Mouse (Mus musculus) T-helper 17 cell (primary cell): ENCODE measurements around the gene Apon.
"Not testable (repeated sequence)": the region's sequence is repeated elsewhere in the genome, so short reads cannot be mapped to it uniquely, and the experiment has no call there.

ENCODE experiments used
- in situ Hi-C, 2 experiments: fragments of 300-600 bp; cut with MboI, MseI; formaldehyde crosslinking; loops; 1 replicate in 1 of 2; 2 replicates in 1 of 2; pipeline ENCODE4 v1.15.1; 2025; ENCODE audit warnings: high pct_unique_total_duplicates in 2 of 2

Apon gene

DNA sequence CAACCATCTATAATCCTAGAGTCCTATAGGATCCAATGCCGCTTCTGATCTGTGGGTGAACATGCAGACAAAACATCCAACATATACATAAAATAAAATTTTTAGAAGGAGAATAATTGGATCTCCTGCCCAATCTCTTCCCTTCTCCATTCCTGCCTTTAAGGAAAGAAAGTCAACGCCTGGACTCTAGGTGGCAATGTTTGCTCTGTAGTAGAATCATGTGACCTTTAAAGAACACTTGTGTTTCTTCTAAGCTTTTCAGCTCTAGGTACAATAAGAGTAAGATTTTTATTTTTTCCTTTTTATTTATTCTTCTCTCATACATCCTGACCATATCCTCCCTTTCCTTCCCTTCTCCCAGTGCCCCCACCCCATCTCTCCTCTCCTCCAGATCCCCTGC, 18.0 kb downstream of the Apon start:
- in situ Hi-C loops, result no loop called here

DNA sequence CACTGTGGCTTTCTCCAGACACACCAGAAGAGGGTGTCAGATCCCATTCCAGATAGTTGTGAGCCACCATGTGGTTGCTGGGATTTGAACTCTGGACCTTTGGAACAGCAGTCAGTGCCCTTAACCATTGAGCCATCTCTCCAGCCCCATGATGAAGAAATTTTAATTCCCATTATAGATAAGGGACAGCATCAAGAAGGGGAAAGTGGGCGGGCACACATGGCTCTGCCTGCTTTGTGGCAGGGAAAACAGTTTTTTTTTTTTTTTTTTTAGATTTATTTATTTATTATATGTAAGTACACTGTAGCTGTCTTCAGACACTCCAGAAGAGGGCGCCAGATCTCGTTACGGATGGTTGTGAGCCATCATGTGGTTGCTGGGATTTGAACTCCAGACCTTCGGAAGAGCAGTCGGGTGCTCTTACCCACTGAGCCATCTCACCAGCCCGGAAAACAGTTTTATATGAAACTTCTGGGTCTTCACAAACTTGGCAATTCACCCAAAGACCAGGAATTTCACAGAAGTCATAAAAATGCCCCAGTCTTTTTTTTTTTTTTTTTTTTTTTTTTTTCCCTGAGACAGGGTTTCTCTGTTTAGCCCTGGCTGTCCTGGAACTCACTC, 19.0 kb downstream of the Apon start:
- in situ Hi-C loops, result not testable (repeated sequence)

DNA sequence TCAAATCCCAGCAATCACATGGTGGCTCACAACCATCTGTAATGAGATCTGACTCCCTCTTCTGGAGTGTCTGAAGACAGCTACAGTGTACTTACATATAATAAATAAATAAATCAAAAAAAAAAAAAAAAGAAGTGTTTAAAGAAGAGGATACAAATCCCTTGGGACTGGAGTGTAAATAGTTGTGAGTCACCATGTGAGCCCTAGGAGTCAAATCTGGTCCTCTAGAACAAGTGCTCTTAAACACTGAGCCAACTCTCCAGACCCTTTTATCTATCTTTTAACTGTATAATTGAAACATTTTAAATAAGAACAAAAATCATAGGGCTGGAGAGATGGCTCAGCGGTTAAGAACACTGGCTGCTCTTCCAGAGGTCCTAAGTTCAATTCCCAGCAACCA, 21.5 kb downstream of the Apon start:
- in situ Hi-C loops, result not testable (repeated sequence)

DNA sequence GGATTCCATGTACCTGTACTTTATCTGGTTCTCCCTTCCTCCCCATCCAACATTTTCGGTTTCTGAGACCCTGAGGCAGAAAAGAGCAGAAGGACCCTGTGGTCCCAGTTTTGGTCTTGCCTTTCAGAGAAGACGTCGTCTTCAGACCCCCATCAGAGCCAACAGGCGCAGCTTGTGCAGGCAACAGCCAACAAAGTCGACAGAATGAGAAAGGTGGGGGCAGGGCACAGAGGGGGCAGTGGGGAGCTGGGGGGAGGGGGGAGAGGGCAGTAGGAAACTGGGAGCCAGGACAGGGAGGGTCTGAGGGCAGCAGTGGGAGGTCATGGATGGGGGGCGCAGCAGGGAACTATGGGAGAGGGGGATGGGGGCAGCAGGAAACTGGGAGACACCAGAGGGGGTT, 24.3 kb downstream of the Apon start:
- in situ Hi-C loops, result no loop called here

DNA sequence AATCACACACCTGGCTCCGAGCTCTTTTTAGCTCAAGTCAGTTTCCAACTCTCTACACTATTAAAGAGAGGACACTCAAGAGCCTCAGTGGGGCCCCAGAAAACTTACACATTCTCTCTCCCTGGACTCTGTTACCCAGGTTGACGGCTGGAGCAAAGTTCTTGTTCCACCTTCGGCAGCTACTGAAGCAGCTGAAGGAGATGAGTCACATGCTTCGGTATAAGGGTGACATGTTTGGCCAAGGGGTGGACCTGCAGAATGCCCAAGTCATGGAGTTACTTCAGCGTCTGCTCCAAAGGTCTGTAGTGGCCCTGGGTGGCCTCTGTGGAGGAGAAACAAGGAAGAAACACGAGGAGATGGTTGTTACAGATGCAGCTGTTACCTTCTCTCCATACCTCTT, 27.0 kb downstream of the Apon start:
- in situ Hi-C loops, result loop anchor here in 1 of 2 experiments (5.0 kb wide), 1 partner anchor 64 kb away; no protein-coding TSS in a partner anchor

DNA sequence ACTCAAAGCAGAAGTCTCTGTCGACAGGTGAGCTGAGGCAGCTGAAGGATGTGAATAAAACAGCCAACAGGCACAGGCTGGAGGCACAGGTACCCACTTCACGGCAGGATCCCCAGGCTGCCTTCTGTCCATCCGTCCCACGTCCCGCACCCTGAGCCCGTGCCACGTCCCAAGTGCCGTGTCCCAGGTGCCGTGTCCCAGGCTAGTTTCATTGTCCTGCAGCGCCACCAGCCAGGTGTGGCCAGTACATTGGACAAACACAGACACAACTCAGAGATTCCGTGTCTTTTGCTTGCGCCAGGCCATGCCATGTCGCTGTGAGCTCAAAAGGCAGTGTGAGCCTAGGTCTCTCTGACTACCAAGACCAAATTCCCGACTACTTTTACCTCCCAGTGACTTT, 27.8 kb downstream of the Apon start:
- in situ Hi-C loops, result loop anchor here in 1 of 2 experiments (5.0 kb wide), 1 partner anchor 64 kb away; no protein-coding TSS in a partner anchor

DNA sequence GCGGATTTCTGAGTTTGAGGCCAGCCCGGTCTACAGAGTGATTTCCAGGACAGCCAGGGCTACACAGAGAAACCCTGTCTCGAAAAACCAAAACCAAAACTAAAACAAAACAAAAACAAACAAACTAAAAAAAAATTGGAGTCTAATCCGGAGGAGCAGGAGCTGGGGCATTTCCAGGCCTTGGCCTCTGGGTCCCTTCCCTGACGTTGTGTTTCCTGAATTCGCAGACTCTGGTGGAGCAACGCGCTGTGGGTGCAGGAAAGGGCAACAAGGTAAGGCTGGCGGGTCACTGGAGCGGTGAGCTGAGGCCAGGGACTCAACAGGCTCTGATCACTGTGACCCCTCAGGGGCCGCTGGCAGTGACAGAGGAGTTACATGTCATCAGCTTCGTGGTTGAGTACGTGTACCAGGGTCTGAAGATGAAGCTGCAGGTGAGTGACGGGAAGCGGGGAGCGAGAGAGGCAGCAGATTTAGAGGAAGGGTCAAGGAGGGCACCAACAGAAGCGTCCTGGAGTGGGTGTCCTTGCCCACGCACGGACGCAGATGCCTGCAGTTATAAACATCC, 29.1 kb downstream of the Apon start:
- in situ Hi-C loops, result loop anchor here in 1 of 2 experiments (5.0 kb wide), 1 partner anchor 66 kb away; no protein-coding TSS in a partner anchor

DNA sequence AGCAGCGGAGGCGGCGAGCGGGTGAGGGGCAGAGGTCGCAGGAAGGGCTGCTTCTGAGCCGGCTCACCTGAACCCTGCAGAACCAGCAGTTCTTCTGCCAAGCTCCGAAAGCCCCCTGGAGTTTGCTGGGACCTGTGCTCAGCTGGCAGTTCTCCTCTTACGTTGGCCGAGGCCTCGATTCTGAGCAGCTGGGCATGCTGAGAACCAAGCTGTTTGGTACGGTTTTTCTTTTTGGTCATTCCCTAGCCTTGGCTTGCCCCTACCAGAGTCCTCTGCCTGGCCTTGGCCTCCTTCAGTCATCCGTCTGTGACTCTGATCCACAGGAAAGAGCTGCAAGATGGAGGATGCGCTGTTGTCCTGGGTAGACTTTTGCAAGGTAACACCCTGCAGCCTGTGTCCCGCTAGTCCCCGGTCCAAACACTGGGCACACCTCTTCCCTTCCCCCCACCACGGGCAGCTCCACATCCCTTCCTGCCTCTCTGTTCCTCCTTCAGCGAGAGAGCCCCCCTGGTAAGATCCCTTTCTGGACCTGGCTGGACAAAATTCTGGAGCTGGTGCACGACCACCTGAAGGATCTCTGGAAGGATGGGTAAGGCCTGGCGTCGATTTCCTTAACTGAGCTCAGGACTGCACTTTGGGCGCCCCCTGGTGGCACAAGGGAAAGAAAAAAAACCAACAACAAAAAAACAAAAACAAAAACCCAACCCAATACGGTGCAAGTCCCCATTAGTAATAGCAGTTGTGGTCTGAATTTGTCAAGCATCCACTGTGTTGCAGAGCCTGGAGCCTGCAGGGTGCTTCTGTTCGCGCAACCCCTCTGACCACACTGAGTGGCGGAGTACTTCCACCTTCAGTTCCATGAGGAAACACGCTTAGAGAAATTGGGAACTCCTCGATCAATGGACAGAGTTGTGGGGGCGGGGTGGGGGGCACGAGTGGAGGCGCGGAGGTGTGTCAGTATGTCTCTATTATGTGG, 30.0 kb downstream of the Apon start:
- in situ Hi-C loops, result loop anchor here in 1 of 2 experiments (5.0 kb wide), 1 partner anchor 67 kb away; no protein-coding TSS in a partner anchor

DNA sequence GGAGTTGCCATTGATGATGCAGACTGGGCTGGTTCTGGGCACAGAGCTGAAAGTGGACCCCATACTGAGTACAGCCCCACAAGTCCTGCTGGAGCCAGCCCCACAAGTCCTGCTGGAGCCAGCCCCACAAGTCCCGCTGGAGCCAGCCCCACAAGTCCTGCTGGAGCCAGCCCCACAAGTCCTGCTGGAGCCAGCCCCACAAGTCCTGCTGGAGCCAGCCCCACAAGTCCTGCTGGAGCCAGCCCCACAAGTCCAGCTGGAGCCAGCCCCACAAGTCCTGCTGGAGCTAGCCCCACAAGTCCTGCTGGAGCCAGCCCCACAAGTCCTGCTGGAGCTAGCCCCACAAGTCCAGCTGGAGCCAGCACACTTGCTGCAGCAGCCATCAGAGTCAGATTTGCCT, 36.7 kb downstream of the Apon start:
- in situ Hi-C loops, result not testable (repeated sequence)

DNA sequence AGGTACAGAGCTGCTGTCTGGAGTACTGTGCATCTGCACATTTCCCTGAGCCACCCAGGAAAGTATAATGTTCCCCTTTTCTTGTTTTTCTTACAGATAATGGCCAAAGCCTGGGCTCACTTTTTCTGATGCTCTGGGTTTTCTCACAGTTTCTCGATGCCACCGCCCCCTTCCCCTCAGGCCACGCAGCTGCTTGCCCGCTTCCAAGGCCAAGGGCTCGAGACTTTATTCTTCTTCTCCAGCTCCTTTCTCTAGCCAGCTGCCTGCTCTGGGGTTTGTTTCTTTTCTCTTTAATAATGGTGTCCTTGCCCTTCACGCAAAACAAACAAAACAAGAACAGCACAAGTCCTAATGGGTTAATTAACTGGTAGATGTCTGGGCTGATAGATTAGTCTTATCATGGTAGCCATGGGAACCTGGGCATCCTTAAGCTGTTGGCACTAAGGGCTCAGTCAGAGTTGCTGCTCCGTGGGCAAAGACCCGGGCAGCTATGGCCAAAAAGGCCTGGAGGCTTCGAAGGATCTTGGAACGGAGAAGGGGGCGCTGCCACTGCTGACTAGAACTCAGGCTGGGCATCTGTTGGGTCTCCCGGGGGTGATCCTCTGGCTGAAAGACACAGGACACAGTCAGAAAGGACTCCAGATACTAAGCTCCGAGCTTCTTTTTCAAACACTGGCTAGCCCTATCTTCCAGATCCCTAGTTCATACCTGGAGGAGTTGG, 42.6 kb downstream of the Apon start:
- in situ Hi-C loops, result no loop called here

DNA sequence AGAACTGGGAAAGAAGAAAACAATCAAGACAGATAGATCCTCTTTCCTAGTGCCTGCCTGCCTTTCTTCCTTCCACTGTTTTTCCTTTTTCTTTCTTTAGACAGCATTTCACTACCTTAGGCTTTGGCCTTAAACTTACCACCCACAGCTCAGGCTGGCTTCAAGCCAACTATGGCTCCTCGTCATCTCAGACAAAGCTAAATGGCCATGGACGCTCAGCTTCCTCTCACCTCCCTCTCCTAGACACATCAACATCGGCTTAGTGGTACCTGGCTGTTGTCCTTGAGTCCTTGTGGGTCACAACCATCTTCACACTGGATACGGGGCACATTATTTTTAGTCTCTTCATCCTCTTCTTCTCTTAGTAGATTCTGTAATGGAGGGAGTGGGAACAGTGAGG, 43.3 kb downstream of the Apon start:
- in situ Hi-C loops, result no loop called here

DNA sequence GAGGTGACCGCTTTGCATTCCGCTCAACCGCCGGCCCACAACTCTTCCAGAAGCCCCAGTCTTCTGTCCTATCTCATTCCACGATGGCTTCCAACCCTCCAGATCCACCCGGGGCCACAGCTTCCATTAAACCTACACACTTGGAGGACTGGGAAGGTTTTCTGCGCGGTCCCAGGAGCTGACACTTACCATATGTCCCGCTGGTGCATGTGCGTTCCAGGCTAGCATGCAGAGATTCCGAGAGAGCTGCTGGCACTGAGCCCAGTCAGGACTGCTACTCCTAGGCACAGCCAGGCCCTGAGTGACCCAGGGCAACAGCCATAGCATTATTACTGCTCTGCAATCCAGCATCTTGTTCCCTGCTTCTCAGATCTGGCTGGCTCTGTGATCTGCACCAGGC, 43.7 kb downstream of the Apon start:
- in situ Hi-C loops, result no loop called here

DNA sequence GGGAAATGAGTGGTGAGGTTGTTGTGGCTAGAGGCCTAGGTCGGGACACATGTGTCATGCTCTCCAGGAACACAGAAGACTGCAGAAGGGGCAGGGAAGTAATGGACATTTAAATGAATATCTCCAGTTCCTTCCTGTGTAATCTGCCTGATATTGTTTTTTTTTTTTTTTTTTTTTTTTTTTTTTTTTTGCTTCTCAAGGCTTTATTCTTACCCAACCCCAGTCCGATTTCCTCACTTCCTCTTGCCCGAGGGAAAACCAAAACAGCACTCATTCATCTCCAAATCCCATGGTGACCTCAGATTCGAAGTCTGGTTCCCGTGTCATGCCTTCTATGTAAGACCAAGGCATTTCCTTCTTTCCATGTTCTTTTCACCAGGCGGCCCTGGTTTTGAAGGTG, 44.3 kb downstream of the Apon start:
- in situ Hi-C loops, result no loop called here

DNA sequence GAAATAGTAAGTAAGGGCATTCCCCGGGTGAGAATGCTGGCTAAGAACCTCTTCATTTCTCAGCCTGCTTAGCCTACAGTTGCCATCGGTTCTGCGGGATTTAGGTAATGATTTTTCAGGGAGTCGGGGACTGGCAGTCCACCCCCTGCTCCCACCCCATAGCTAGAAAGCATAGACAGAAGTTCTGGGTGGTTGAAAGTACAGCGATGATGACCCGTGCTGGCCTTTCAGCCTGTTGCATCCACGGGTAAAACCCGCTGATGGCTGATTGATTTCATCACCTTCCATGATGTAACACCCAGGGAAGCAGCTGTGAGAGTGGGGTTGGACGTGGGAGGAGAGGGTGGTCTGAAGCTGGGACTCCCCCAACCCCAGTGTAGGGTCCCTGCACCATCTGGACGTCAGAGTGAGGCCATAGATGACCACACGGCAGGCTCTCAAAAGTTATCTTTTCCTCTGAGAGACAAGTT, 44.8 kb downstream of the Apon start, which contains the start of gene Il23a:
Il23a (minus strand) TSS at position 51 of the 470 bp plus-strand sequence.
- in situ Hi-C loops, result no loop called here

DNA sequence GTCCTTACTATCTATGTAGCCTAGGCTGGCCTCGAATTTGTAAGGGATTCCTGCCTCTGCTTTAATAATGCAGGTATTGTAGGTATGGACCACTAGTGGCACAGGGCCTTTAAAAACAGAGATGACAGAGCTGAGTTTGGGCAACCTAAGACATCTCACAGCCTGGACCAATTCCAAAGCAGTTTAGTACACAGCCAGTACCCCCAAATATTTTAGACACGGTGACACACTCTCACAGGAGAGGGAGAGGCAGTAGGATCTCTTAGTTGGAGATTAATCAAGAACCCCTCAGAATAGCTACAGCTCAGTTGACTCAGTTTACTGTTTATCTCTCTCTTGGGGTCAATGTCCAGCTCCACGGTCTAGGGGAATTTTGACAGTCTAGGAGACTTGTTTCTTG, 48.5 kb downstream of the Apon start:
- in situ Hi-C loops, result no loop called here

DNA sequence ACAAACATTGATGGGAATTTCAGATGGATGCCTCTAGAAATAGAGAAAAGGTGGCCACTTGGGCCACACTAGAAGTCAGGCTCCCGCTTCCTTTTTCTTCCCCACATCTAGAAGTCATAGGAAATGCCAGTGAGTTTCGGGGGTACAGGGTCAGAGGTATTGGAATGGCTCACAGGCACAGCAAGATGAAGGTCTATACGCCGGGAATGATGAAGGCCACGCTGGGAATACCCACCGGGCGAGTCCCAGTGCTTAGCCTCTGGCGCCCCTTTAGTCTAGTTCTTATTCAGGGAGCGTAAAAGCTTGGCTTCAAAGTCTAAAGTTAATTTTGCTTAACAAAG, 48.9 kb downstream of the Apon start:
- in situ Hi-C loops, result no loop called here

DNA sequence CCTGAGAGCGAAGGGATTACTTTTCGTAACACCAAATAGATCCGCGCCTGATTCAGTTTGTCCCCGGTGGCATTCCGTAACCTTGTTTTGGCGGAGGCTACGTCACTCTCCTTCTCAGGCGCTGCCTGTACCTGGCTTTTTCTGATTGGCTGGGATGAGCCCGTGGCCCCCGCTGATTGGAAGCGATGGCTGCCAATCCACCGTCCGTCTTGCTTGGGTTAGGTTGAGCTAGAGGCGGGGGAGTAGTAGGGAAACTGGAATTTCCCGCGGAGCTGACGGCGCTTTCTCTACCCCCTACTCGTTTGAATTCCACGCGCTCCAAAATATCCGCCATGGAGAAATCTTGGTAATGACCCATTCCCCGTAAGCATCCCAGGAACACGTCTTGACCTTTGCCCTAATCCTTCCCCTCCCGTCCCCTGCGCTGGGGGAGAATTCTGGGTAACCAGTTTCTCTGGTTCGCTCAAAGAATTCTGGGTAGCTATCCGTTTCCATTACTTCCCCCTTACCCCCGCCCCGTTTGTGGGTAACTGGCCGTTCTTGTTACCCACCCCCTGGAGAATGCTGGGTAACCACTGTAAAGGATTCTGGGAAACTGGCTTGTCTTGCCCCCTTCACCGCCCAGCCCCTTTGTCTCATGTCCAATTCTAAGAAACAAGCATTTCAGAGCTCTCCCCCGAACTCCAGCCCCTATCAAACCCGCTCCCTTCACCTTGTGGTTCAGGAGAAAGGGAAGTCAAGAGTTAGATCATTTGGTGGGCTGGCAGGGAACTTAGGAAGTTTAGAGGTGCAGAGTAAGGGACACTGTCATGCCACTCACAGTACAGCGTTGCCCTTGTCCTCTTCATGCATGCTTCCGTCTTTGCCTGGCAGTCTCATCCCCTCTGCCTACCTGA, 49.5 kb downstream of the Apon start, which contains the start of gene Pan2:
Pan2 (plus strand) TSS at position 210 of the 896 bp plus-strand sequence.
- in situ Hi-C loops, result no loop called here
